Mouse (Mus musculus): ENCODE results near the gene Cops9.

GRCm38 (mm10) chr1:92683151-92683550 is 41.4 kb upstream of the Cops9 start:
- TF ChIP-seq CTCF (IDR thresholded peaks at IDR 0.05; ENCODE audit: borderline replicate concordance, insufficient read depth, low read depth, low read length) (no peak), POLR2A (IDR thresholded peaks at IDR 0.05; ENCODE audit: borderline replicate concordance, insufficient read depth, low read length) (no peak)
